Mouse (Mus musculus) thymus, postnatal 4 days (tissue): Measurements from ENCODE around the gene H2afj.

Experiments
- DNase-seq: peaks from one replicate; pipeline ENCODE4 v3.0.0; 2021

The H2afj gene

GRCm38 (mm10) chr6:136848399-136848798 lies 40.4 kb downstream of the H2afj start:
- DNase-seq = no peak

- DNase-seq = no peak
These were observed 40.9 kb downstream of the H2afj start for GRCm38 (mm10) chr6:136848971-136849370.

- DNase-seq = peak; percentile 34
These were observed 42.2 kb downstream of the H2afj start for GRCm38 (mm10) chr6:136850267-136850666.

- no peak for DNase-seq
These were observed 44.3 kb downstream of the H2afj start for GRCm38 (mm10) chr6:136852348-136852747.

DNA sequence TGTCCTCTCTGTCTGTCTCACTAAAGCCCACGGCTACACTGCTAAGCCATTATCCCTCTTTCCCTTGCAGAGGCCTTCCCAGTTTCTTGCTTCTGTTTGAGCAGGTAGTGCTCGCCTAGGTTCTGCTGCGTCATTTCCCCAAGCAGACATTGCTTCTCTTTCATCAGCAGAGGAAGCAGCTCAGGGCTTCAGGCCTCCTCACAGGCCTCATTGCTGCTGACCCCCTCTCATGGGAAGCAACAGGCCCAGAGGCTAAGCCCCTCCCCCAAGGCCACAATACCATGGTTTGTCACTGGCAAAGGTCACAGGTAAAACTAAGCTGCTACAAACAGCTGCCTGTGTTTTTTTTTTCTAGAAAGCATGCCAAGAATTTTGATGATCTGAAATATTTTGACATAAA lies 44.7 kb downstream of the H2afj start:
- DNase-seq = peak; percentile 46

DNA sequence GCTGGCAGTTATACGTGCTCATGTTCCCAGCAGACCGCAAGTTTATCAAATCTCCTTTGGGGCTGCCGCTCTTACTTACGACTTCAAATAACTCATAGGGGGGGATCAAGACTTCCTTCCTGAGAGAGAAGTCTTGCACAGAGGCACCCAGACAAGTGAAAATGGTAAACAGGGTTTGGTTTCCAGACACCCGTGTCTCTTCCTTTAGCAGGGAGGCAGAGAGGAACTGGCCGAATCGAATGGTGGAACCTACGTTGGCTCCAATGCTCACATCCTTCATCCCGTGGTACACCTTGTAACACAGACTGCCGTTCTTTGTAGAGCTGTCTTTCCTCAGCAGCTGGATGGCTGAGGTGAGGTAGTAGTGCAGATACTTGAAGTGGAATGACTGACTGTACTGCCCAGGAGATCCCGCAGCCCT lies 46.3 kb downstream of the H2afj start:
- DNase-seq = peak; percentile 62

DNA sequence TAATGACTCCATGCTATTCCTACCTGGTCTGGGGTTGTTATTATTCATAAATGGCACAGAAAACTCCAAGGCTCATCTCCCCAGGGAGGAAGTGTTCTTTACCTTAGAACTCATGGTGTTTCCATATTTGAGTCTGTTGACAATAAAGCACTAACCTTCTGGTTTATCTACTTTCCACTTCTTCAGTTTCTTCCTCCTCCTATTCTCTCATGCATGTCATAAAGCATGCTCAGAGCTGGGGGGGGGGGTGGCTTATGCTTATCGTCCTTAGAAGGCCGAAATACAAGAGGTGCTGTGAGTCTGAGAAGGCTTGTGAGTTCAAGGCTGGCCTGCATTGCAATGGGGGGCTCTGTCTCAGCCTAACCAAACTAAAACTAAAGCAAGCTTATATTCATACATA lies 47.1 kb downstream of the H2afj start:
- peak; percentile 20 for DNase-seq

DNA sequence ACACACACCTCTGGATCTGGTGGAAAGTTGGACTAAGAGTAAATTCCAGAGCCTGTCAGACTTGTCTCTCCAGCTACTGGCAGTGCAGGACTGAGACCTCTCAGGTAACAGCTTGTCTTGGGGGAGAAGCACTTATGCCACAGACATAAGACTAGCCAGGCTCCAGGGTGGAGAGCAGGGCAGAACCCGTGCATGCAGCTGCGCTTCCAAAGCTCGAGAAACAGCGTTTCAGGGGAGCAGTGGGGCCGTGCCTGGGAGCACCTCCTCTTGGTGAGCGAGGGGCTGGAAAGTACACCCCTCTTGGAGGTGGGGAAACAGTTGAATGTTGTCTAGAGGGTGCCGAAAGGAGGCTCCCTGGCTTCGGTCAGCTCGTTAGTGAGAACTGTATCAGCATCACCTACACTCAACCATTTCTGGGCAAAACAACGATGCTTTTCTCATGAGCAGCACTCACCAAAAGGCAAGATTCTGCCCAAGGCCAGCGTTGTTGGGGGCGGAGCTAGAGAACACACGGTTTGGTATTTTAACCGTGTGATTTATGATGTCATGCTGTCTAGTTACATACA lies 48.1 kb downstream of the H2afj start:
- DNase-seq = peak; percentile 71

DNA sequence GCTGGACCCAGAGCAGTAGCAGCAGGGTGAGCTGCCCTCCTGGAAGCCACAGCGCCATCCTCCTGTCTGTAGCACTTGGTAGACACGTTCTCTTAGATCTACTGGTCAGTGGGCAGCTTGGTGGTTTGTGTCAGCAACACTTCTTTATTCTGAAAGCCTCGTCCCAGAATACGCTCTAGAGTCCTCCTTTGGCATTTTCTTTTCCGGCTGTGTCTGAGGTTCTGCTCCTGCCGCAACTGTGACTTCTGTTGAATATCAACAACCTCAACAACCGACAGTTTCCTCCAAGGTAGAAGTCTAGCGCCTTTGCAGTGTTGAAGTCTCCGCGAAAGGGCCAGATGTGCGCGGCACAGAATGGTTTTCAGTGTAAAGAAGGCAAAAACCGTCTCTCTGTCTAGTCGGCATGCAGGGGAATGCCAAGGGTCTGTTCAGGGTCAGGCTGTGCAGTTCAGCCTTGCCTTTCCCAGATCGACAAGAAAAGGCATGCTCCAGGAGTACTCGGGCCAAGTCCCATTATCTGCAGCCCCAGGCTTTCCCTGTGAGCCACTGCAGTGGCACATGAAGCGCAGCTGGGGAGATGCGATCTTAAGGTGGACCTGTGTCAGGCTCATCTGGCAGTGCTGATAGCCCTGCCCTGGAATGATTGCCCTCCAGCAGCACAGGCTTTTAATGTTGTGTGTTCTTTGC lies 49.3 kb downstream of the H2afj start, which contains the start of gene Art4:
Gene Art4, minus strand, starts transcription at position 548 of the 687 bp plus-strand sequence.
- DNase-seq = peak; percentile 67

DNA sequence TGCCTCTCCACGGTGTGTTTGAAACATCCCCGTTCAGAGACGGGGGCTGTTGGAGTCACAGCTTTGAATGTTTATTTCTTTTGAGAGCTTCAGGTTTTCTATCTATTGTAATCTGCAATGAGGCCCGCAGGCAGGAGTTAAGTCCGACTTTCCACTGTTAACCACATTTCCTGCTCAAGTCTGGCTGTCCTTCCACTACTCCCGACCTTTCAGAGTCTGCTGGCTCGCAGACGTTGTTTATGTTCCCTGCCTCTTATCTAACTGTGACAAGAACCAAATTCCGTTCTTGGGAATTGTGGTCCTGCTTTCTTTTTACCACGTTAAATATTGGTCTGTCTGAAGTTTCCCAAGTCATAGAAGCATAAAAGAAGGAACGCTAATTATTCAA lies 49.8 kb downstream of the H2afj start:
- no peak for DNase-seq

GRCm38 (mm10) chr6:136858420-136858819 lies 50.4 kb downstream of the H2afj start:
- DNase-seq = no peak
